Mouse (Mus musculus) forebrain, embryonic 16.5 days (tissue): ENCODE data around the gene Gm37240. TPM values are rescaled to one million over a fixed set of nuclear protein-coding genes. Genes with fewer than 3 reads are reported as not detected.
A peak's percentile ranks its signal among the peaks of the same experiment; 100 is the strongest.

ENCODE experiments used
- ATAC-seq: fragments of 200-750 bp; cut with Nextera tagmentation; 2 replicates; pipeline ENCODE4 v1.8.0; 2017; ENCODE audit warnings: mild to moderate bottlenecking, moderate library complexity
- H3K27ac ChIP-seq: fragments of 300-500 bp; sonication (generic); 2 replicates; pipeline ENCODE4 v1.5.1; 2014; ENCODE audit warnings: low read length, control low read depth
- H3K27me3 ChIP-seq: fragments of 300-500 bp; sonication (generic); replicated peaks from 2 replicates; pipeline ENCODE4 v1.6.1; 2014; ENCODE audit warnings: low read length; ENCODE audit not compliant: control insufficient read depth, insufficient read depth
- H3K36me3 ChIP-seq: fragments of 300-500 bp; sonication (generic); 2 replicates; pipeline ENCODE4 v1.6.1; 2014; ENCODE audit not compliant: control insufficient read depth, insufficient read depth
- H3K4me1 ChIP-seq: fragments of 300-500 bp; sonication (generic); replicated peaks from 2 replicates; pipeline ENCODE4 v1.6.1; 2014; ENCODE audit warnings: low read length; ENCODE audit not compliant: control insufficient read depth, insufficient read depth
- H3K4me2 ChIP-seq: fragments of 300-500 bp; sonication (generic); 2 replicates; pipeline ENCODE4 v1.6.1; 2014; ENCODE audit warnings: mild to moderate bottlenecking, low read length, control low read depth
- H3K4me3 ChIP-seq: fragments of 300-500 bp; sonication (generic); replicated peaks from 2 replicates; pipeline ENCODE4 v1.5.1; 2014; ENCODE audit warnings: mild to moderate bottlenecking, low read length, control low read depth
- H3K9ac ChIP-seq: fragments of 300-500 bp; sonication (generic); replicated peaks from 2 replicates; pipeline ENCODE4 v1.6.1; 2014; ENCODE audit warnings: low read depth, low read length, control low read depth
- H3K9me3 ChIP-seq: fragments of 300-500 bp; sonication (generic); 2 replicates; pipeline ENCODE4 v1.6.1; 2016; ENCODE audit warnings: low read length; ENCODE audit not compliant: control insufficient read depth
- WGBS: fragments of 180-500 bp; shearing (Covaris S2); extraction: QIAGEN DNeasy Blood & Tissue Kit; methylation state at CpG from one replicate; pipeline ENCODE4 v1.1.7; 2014; 5-methylcytosine and 5-hydroxymethylcytosine counted together
- polyA plus RNA-seq: library from polyadenylated mRNA; unstranded; fragments of >200 nt; fragmentation: Nextera tagmentation; extraction: Ambion mirVana; gene quantifications from 2 replicates; pipeline ENCODE4 v1.2.1, GENCODE M21; 2015

The Gm37240 gene
- polyA plus RNA-seq, 1 experiment from 2014 or later: 1.6 TPM

DNA sequence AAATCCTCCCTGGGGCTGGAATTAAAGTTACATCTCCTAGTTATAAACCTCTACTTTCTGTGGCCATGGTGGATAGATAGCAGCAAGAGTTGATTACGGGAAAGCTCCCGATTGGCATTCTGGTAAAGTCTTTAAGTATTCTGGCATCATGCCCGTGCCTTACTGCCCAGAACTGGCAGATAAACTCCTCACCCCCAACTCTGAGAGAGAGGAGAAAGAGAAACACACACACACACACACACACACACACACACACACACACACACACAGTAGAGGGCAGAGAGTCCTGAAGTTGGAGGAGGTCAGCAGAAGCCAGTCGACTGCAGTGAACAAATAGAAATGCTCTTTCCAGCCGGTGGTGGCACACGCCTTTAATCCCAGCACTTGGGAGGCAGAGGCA, 1250.2 kb downstream of the Gm37240 start:
- no peak overlapping the region for H3K4me3 ChIP-seq
- H3K36me3 ChIP-seq: no peaks in the 10 kb centered on the region
- no peak for ATAC-seq
- no peaks in the 10 kb centered on the region for H3K4me1 ChIP-seq
- no peak overlapping the region for H3K4me2 ChIP-seq
- 71% methylated on average over 6 of the region's 6 CpGs for WGBS
- no peak overlapping the region for H3K27ac ChIP-seq
- H3K9me3 ChIP-seq: no peaks in the 10 kb centered on the region
- no peaks in the 10 kb centered on the region for H3K27me3 ChIP-seq
- no peak overlapping the region for H3K9ac ChIP-seq

DNA sequence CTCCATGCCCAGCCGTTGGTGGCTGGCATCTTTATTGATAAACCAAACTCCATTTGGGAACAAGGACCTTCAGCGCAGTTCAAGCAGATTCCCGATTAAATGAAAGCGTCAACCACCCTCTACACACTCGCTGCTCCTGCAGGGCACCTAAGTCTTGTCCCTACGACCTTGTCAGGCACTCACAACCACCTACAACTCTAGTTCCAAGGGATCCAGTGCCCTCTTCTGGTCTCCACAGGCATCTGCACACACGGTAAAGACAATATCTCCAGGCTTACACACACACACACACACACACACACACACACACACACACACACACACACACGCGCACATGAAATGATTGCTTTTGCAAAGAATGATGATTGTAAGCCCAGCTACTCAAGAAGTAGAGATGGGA, 1255.7 kb downstream of the Gm37240 start:
- Histone ChIP-seq H3K27me3 (no peaks in the 10 kb centered on the region), H3K4me2 (no peak overlapping the region), H3K9ac (no peak overlapping the region), H3K9me3 (no peaks in the 10 kb centered on the region), H3K36me3 (no peaks in the 10 kb centered on the region), H3K4me3 (no peak overlapping the region), H3K4me1 (no peaks in the 10 kb centered on the region), H3K27ac (no peak overlapping the region)
- ATAC-seq: no peak
- WGBS: 92% methylated on average over 9 of the region's 9 CpGs

DNA sequence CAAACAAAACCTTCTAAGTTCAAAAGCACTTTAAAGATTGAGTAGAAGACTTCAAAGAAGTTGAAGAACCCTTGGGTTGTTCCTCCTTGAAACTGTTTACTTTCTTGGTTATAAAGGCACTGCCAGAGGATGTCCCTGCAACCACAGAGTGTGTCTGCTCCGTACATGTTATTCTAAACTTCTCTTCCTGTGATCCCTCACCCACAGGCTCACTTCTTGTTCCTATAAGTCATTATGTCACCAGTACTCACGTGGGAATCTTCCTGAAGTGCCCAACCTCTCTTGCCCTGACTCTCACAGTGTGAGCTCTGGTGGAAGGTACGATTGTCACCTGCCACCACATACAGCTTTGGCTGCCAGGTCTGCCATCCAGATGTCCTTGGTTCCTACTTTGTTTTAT, 1265.3 kb downstream of the Gm37240 start:
- Histone ChIP-seq H3K4me1 (peaks cover 3% of the 10 kb centered on the region), H3K4me2 (no peak overlapping the region), H3K9me3 (no peaks in the 10 kb centered on the region), H3K9ac (no peak overlapping the region), H3K36me3 (no peaks in the 10 kb centered on the region), H3K4me3 (no peak overlapping the region), H3K27ac (no peak overlapping the region), H3K27me3 (no peaks in the 10 kb centered on the region)
- ATAC-seq: no peak
- WGBS: 69% methylated on average over 3 of the region's 3 CpGs

DNA sequence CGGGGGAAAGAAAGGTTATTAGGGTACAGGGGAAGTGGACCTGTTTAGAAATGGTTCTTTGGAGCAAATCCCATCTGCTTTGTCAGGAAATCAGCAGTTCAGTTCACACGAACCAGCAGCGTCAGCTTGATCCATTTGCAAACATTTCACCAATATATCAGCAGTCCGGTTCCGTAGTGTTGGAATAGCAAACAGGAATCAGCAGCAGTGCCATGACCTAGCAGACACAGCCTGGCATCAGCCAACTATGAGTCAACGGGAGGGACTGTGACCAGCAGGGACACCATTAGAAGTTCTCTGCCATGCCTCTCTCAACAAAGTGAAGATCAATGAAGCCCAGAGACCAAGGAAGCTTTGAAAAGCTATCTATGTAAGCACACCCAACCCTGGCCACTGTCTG, 1267.6 kb downstream of the Gm37240 start:
- no peak overlapping the region for H3K9ac ChIP-seq
- H3K36me3 ChIP-seq: no peaks in the 10 kb centered on the region
- H3K4me1 ChIP-seq: no peaks in the 10 kb centered on the region
- H3K4me2 ChIP-seq: no peak overlapping the region
- WGBS: 90% methylated on average over 6 of the region's 6 CpGs
- H3K9me3 ChIP-seq: no peaks in the 10 kb centered on the region
- ATAC-seq: no peak
- no peak overlapping the region for H3K27ac ChIP-seq
- H3K27me3 ChIP-seq: no peaks in the 10 kb centered on the region
- H3K4me3 ChIP-seq: no peak overlapping the region

DNA sequence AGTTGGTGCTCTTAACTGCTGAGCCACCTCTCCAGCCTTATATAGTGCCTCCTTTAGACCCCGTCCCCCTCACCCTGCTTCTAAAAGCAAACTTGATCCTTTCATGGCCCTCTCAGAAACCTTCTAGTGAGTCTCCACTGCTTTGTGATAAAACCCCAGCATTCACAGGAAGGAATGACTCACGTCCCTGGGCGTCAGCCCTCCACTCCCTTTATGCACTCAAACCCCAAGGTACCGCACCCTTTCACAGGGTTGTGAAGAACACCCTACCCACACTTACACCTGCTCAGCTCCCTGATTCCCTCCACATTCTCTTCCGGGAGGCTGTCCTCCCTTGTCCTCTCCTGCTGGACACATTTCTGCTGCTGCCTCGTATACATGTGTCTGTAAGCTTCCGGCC, 1268.3 kb downstream of the Gm37240 start:
- no peak overlapping the region for H3K4me2 ChIP-seq
- no peaks in the 10 kb centered on the region for H3K4me1 ChIP-seq
- WGBS: 96% methylated on average over 7 of the region's 7 CpGs
- no peaks in the 10 kb centered on the region for H3K27me3 ChIP-seq
- H3K9ac ChIP-seq: no peak overlapping the region
- H3K9me3 ChIP-seq: no peaks in the 10 kb centered on the region
- H3K36me3 ChIP-seq: no peaks in the 10 kb centered on the region
- no peak for ATAC-seq
- H3K4me3 ChIP-seq: no peak overlapping the region
- H3K27ac ChIP-seq: no peak overlapping the region

DNA sequence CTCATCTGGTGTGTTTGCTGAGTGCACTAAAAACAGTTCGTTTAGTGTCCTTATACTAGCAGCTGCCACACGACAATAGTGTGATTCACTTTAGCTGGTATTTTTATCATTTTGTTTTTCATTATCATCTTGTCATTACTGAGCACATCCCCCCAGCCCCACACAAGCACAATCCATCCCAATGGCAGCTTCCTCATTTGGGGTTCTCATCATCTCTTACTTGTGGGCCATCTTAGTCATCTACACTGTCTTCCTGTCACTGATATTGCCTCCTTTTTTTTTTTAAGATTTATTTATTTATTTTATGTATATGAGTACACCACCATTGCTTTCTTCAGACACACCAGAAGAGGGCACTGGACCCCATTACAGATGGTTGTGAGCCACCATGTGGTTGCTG, 1268.7 kb downstream of the Gm37240 start:
- Histone ChIP-seq H3K9ac (no peak overlapping the region), H3K9me3 (no peaks in the 10 kb centered on the region), H3K27me3 (no peaks in the 10 kb centered on the region), H3K27ac (no peak overlapping the region), H3K36me3 (no peaks in the 10 kb centered on the region), H3K4me3 (no peak overlapping the region), H3K4me1 (no peaks in the 10 kb centered on the region), H3K4me2 (no peak overlapping the region)
- ATAC-seq: no peak
- WGBS: 91% methylated on average over 2 of the region's 2 CpGs

DNA sequence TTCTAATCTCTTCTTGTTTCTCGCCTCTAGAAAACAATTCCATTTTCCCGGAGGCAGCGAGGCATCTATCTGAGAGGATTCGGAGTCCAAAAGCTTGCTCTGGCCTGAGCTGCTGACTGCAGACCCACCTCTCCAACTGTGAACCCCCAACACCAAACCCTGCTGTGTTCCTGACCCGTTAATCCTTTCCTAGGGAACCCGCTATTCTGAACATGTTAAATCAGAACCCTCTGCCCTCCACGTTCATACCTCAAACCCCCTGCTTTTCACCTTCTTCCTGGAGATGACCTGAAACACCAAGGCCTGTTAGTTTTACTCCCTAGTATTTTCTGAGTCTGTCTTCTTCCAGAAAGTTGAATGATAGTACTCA, 1271.5 kb downstream of the Gm37240 start:
- WGBS: 30% methylated on average over 7 of the region's 7 CpGs
- no peak overlapping the region for H3K27ac ChIP-seq
- H3K4me2 ChIP-seq: no peak overlapping the region
- no peaks in the 10 kb centered on the region for H3K36me3 ChIP-seq
- no peak overlapping the region for H3K9ac ChIP-seq
- H3K9me3 ChIP-seq: no peaks in the 10 kb centered on the region
- no peaks in the 10 kb centered on the region for H3K27me3 ChIP-seq
- no peak overlapping the region for H3K4me3 ChIP-seq
- no peaks in the 10 kb centered on the region for H3K4me1 ChIP-seq
- no peak for ATAC-seq

DNA sequence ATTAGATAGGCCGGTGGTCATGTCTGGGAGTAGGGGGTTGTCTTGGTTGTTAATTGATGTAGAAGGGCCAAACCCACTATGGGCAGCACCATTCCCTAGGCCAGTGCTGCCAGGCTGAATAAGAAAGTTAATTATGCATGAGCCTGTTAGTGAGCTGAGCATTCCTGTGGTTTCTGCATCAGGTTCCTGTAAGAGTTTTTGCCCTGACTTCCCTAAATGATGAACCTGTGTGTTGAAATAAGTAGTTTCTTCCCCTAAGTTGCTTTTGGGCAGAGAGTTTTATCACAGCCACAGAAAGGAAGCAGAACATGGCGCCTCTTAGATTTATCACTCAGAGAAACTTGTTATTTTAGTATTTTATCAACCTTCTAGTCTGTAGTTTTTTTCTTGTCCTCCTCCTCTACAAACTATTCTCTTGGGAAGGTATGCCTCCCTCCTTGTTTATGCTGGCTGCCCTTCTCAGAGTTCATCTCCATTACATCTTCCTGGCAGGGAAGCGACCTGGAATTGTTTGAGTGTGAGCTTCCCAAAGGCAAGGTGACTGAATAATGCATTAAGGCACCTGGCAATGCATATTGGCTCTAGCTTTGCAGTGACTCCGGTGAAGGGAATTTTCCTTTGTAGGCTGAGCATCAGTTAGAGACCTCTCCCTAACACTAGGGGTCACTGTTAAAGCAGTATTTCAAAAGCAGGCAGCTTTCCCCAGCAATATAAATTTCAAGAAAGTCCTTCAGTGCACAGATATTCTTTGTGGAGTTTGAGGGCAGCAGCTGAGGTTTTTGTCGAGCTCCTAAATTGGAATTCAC, 1272.1 kb downstream of the Gm37240 start:
- Histone ChIP-seq H3K4me1 (no peaks in the 10 kb centered on the region), H3K27me3 (no peaks in the 10 kb centered on the region), H3K36me3 (no peaks in the 10 kb centered on the region), H3K27ac (no peak overlapping the region), H3K9me3 (no peaks in the 10 kb centered on the region), H3K9ac (no peak overlapping the region), H3K4me2 (no peak overlapping the region), H3K4me3 (no peak overlapping the region)
- peak; percentile 52; the same call in 1 of the 2 replicates for ATAC-seq
- WGBS: 30% methylated on average over 5 of the region's 5 CpGs

DNA sequence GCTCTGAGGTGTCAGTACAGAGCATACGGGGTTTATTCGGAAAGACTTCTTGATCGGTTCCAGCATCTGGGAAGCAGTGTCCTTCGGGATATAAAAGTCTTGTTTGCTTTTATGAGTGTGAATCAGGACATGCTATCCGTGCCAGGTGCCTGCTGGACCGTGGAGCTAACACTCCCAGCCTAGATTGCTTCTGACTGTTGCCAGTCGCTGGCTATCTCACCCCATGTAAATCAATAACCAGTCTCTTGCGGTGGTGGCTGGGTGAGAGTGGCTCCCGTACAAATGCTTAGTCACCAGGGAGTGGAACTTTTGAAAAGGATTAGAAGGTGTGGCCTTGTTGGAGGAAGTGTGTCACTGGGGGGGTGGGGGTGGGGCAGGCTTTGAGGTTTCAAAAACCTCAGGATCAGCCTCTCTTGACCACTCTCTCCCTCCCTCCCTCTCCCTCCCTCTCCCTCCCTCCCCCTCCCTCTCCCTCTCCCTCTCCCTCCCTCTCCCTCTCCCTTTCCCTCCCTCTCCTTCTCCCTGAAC, 1277.1 kb downstream of the Gm37240 start:
- Histone ChIP-seq H3K4me2 (no peak overlapping the region), H3K36me3 (no peaks in the 10 kb centered on the region), H3K9ac (no peak overlapping the region), H3K4me1 (no peaks in the 10 kb centered on the region), H3K4me3 (no peak overlapping the region), H3K27ac (no peak overlapping the region), H3K27me3 (no peaks in the 10 kb centered on the region), H3K9me3 (no peaks in the 10 kb centered on the region)
- 82% methylated on average over 9 of the region's 9 CpGs for WGBS
- ATAC-seq: no peak
